In the genomic region with DNA sequence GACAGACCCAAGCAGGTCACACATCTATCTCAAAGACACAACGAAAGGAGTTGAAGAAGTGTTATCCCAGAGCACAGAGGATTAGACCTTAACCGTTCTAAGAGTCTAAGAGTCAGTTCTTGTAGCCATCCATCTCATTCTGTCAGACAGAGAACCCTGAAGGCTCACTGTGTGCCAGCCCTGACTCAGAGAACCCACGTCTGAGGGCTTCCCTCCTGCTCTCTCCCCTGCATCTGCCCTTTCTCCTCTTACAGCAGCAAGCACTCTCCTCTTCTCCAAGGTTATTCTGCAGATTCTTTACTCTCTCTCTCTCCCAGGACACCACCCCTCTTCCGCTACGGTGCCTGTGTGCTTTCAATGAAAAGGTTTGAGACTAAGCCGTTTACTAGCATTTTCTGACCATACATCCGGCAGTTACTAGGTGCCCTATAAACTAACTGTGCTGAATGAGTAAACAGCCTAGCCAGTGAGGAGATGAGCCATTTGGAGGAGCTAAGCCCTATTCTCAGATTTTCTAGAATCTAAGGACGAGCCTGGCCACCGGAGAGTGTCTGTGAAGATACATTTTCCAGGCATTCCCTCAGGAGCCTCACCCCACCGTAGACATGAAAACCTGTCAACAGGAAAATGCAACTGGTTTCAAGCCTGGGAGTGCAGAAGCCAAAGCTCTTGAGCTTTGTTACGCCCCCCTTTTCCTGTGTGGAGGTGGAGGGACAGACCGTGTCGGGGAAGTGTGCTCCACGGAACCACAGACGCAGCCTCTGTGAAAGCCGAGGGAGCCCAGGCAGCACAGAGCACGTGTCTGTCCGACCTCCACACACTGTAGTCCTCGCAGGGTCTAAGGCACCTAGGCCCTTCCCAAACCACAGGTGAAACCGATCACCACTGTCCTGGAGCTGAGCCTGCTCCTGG, we compare ENCODE assay signal across 11 mouse cellular contexts. TPM values are rescaled to one million over a fixed set of nuclear protein-coding genes. Genes with fewer than 3 reads are reported as not detected.
DNase-seq lines count a peak whose midpoint lies in the region; ATAC-seq and TF ChIP-seq lines count a peak whose summit lies in the region.
"Had no signal": no experiment of that assay in that cellular context is flagged by ENCODE, and none has a peak within 500 bp of the region (broad histone marks: within the 10 kb centered on the region; RNA-seq: fewer than 3 reads in every experiment).

No protein-coding gene starts in this region.

- H3K4me1 ChIP-seq in heart, embryonic 15.5 days (replicated peaks) = peaks cover 55% of the 10 kb centered on the region
- peaks cover 87% of the 10 kb centered on the region for H3K4me1 ChIP-seq in E14TG2a.4 (replicated peaks; ENCODE audit: low read depth, low read length)
- peaks cover 24% of the 10 kb centered on the region for H3K4me1 ChIP-seq in embryonic facial prominence, embryonic 14.5 days (ENCODE audit: control insufficient read depth, insufficient read depth, low read length)
- H3K4me1 ChIP-seq in kidney, adult 2 months (ENCODE audit: control insufficient read depth, insufficient read depth, low read length) = no peaks in the 10 kb centered on the region

- H3K4me3 ChIP-seq in heart, embryonic 15.5 days = no peak overlapping the region
- H3K4me3 ChIP-seq in E14TG2a.4 (replicated peaks; ENCODE audit: low read length) = 0 out of 2 replicates have a peak overlapping the region, but pooled peaks have one; percentile 20
- no peak overlapping the region for H3K4me3 ChIP-seq in embryonic facial prominence, embryonic 14.5 days (ENCODE audit: low read depth, low read length)
- no peak overlapping the region for H3K4me3 ChIP-seq in kidney, adult 2 months (ENCODE audit: insufficient read depth, low read depth, low read length)
- H3K4me3 ChIP-seq: embryonic facial prominence, embryonic 12.5 days; liver, embryonic 15.5 days had no signal

- DNase-seq in heart, adult 11 months = no peak
- DNase-seq in embryonic facial prominence, embryonic 14.5 days (ENCODE audit: low spot score) = no peak
- peak; percentile 66 for DNase-seq in naive thymus-derived CD4-positive, alpha-beta T cell, adult 2 months (ENCODE audit: low read depth)
- no peak for DNase-seq in kidney, adult 2 months
- no peak for DNase-seq in left cerebral cortex, adult 9 months (ENCODE audit: low spot score in 2 of 2)
- DNase-seq in yolk sac, embryonic 10.5 days (ENCODE audit: low spot score) = no peak
- DNase-seq: kidney, adult 9 months had no signal

- H3K4me2 ChIP-seq in heart, embryonic 15.5 days = peak overlapping the region; percentile 41
- no peak overlapping the region for H3K4me2 ChIP-seq in embryonic facial prominence, embryonic 14.5 days (ENCODE audit: low read depth, low read length)
- H3K4me2 ChIP-seq: embryonic facial prominence, embryonic 12.5 days; liver, embryonic 15.5 days had no signal

- TF ChIP-seq CTCF in E14TG2a.4 (conservative IDR thresholded peaks at IDR 0.05; ENCODE audit: low read length) = no peak
- no peak for TF ChIP-seq CTCF in kidney, adult 2 months (conservative IDR thresholded peaks at IDR 0.05; ENCODE audit: insufficient read depth, insufficient read length, low read depth, low read length)

- peak; percentile 41; the same call in 1 of the 2 replicates for ATAC-seq in heart, embryonic 15.5 days (replicated peaks; ENCODE audit: insufficient number of reproducible peaks, insufficient read depth, low FRiP score, low read depth)
- no peak for ATAC-seq in embryonic facial prominence, embryonic 14.5 days (ENCODE audit: low read depth)

- H3K36me3 ChIP-seq in heart, embryonic 15.5 days = peaks cover 16% of the 10 kb centered on the region
- peaks cover 34% of the 10 kb centered on the region for H3K36me3 ChIP-seq in E14TG2a.4 (ENCODE audit: insufficient read depth, low read length)
- peaks cover 13% of the 10 kb centered on the region for H3K36me3 ChIP-seq in embryonic facial prominence, embryonic 14.5 days (ENCODE audit: control insufficient read depth, insufficient read depth, low read length)
- H3K36me3 ChIP-seq in kidney, adult 2 months (ENCODE audit: control insufficient read depth, insufficient read depth, low read length) = no peaks in the 10 kb centered on the region

- H3K27ac ChIP-seq in heart, embryonic 15.5 days = peak overlapping the region; percentile 39
- H3K27ac ChIP-seq in embryonic facial prominence, embryonic 14.5 days (replicated peaks; ENCODE audit: low read depth, low read length) = peak overlapping the region; percentile 7; the same call in 1 of the 2 replicates
- no peak overlapping the region for H3K27ac ChIP-seq in kidney, adult 2 months (ENCODE audit: insufficient read depth, low read depth, low read length)
- H3K27ac ChIP-seq: embryonic facial prominence, embryonic 12.5 days; liver, embryonic 15.5 days had no signal

- H3K9me3 ChIP-seq in heart, embryonic 15.5 days (replicated peaks) = no peaks in the 10 kb centered on the region
- H3K9me3 ChIP-seq in E14TG2a.4 (ENCODE audit: low read length) = no peaks in the 10 kb centered on the region
- H3K9me3 ChIP-seq in embryonic facial prominence, embryonic 14.5 days (ENCODE audit: control insufficient read depth, low read length) = no peaks in the 10 kb centered on the region
- H3K9me3 ChIP-seq: embryonic facial prominence, embryonic 12.5 days; liver, embryonic 15.5 days had no signal

- 0 out of 2 replicates have a peak overlapping the region, but pooled peaks have one; percentile 6 for H3K9ac ChIP-seq in heart, embryonic 15.5 days
- H3K9ac ChIP-seq in embryonic facial prominence, embryonic 14.5 days (ENCODE audit: low read depth, low read length) = no peak overlapping the region
- H3K9ac ChIP-seq: embryonic facial prominence, embryonic 12.5 days; liver, embryonic 15.5 days had no signal

- no peak for TF ChIP-seq POLR2A in kidney, adult 2 months (IDR thresholded peaks at IDR 0.05; ENCODE audit: low read depth, low read length)

- no peaks in the 10 kb centered on the region for H3K27me3 ChIP-seq in heart, embryonic 15.5 days
- peaks cover 11% of the 10 kb centered on the region for H3K27me3 ChIP-seq in E14TG2a.4 (ENCODE audit: insufficient read depth, low read length)
- H3K27me3 ChIP-seq in embryonic facial prominence, embryonic 14.5 days (replicated peaks; ENCODE audit: control insufficient read depth, insufficient read depth, low read length) = no peaks in the 10 kb centered on the region
- no peaks in the 10 kb centered on the region for H3K27me3 ChIP-seq in kidney, adult 2 months (replicated peaks; ENCODE audit: control insufficient read depth, insufficient read depth, low read length)
- H3K27me3 ChIP-seq: embryonic facial prominence, embryonic 12.5 days; liver, embryonic 15.5 days had no signal

- WGBS in heart, embryonic 15.5 days = 33% methylated on average over 20 of the region's 20 CpGs
- 73% methylated on average over 19 of the region's 20 CpGs for WGBS in embryonic facial prominence, embryonic 14.5 days
- 47% methylated on average over 20 of the region's 20 CpGs for WGBS in kidney, adult 2 months

RNA-seq across cellular contexts. Expression of gene Mapk6, which starts 8.0 kb away (rescaled TPM):
- polyA plus RNA-seq in heart, embryonic 15.5 days (2015; fragmentation: Nextera tagmentation; extraction: Ambion mirVana) = 36.4 and 42.3 TPM in 2 replicates
- polyA plus RNA-seq in embryonic facial prominence, embryonic 14.5 days (2014; fragmentation: Nextera tagmentation; extraction: Ambion mirVana) = 60.4 and 71.6 TPM in 2 replicates
- 11.5 and 12.7 TPM in 2 replicates for polyA plus RNA-seq in kidney, adult 2 months (2012; rRNA removed)

RNA-seq across cellular contexts. Expression of gene Leo1, which starts 39.5 kb away (rescaled TPM):
- 27.1 and 27.7 TPM in 2 replicates for polyA plus RNA-seq in heart, embryonic 15.5 days (2015; fragmentation: Nextera tagmentation; extraction: Ambion mirVana)
- 34.9 and 35.7 TPM in 2 replicates for polyA plus RNA-seq in embryonic facial prominence, embryonic 14.5 days (2014; fragmentation: Nextera tagmentation; extraction: Ambion mirVana)
- 2.5 and 3.3 TPM in 2 replicates for polyA plus RNA-seq in kidney, adult 2 months (2012; rRNA removed)

RNA-seq across cellular contexts. Expression of gene Bcl2l10, which starts 54.3 kb away (rescaled TPM):
- polyA plus RNA-seq in heart, embryonic 15.5 days (2015; fragmentation: Nextera tagmentation; extraction: Ambion mirVana) = not detected in 2 replicates
- not detected in 2 replicates for polyA plus RNA-seq in embryonic facial prominence, embryonic 14.5 days (2014; fragmentation: Nextera tagmentation; extraction: Ambion mirVana)
- polyA plus RNA-seq in kidney, adult 2 months (2012; rRNA removed) = 0.06 TPM in 1 of 2 replicates, not detected in the other
- polyA plus RNA-seq: embryonic facial prominence, embryonic 12.5 days; liver, embryonic 15.5 days had no signal
